Comparison of ENCODE assay signal across 12 mouse cellular contexts in the genomic region with DNA sequence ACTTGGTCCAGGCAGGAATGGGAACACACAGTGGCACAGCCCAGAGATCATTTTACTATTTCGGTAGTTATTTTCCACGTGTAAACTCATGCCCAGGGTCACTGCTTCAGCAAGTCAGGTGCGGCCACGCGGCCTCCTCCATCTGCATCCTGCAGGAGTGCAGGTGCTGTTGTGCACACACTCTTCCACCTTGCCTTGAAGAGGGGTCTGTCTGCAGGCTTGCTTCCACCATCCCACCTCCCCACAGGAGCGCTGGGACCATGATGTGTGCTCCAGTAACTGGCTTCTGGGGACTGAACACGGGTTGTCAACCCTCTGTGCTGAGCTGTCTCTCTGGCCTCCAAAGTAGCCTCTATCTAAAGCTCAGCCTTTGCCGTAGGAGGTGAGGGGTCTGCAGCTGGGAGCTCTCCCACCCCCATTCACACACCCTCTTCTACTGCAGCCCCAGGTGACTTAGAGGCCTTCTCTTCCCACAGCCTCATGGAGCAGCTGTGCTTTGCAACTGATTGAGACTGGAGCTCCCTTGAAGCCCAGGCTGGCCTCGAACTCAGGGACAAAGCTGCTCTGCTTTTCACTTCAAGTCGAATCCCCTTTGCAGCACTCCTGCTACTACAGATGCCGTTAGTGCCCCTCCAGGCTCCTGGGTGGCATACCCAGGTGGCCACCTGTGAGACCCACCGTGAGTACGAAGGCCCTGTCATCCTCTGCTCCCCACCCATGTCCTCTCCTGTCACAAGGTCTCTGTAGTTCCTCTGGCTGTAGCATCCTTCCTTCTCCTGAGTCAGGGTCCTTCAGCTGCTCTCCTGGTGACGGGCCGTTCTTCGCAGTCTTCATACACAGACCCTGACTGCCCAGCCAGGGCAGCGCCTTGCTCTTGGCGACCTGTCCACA. TPM values are rescaled to one million over a fixed set of nuclear protein-coding genes. Genes with fewer than 3 reads are reported as not detected.
DNase-seq lines count a peak whose midpoint lies in the region; ATAC-seq lines count a peak whose summit lies in the region.
"Had no signal": no experiment of that assay in that cellular context is flagged by ENCODE, and none has a peak within 500 bp of the region (broad histone marks: within the 10 kb centered on the region; RNA-seq: fewer than 3 reads in every experiment).

No protein-coding gene starts in this region.

- DNase-seq in cerebellum, adult 9-10 months: peak; percentile 44
- DNase-seq in cerebellum, postnatal 14 days: no peak
- peak; percentile 16 for DNase-seq in brain, adult 2 months (ENCODE audit: low read depth, low spot score)
- no peak for DNase-seq in adrenal gland, adult 18-20 months (ENCODE audit: low spot score in 2 of 2)

- WGBS in intestine, embryonic 16.5 days: 83% methylated on average over 18 of the region's 18 CpGs
- WGBS in intestine, embryonic 15.5 days: 80% methylated on average over 18 of the region's 18 CpGs
- WGBS in hindbrain, embryonic 15.5 days: 84% methylated on average over 18 of the region's 18 CpGs

- peaks cover 36% of the 10 kb centered on the region for H3K36me3 ChIP-seq in intestine, embryonic 16.5 days (ENCODE audit: control insufficient read depth, insufficient read depth, low read length)
- peaks cover 47% of the 10 kb centered on the region for H3K36me3 ChIP-seq in intestine, embryonic 15.5 days
- peaks cover 48% of the 10 kb centered on the region for H3K36me3 ChIP-seq in hindbrain, embryonic 15.5 days

- no peak overlapping the region for H3K4me3 ChIP-seq in intestine, embryonic 16.5 days (ENCODE audit: low read length)
- no peak overlapping the region for H3K4me3 ChIP-seq in intestine, embryonic 15.5 days (replicated peaks)
- H3K4me3 ChIP-seq in hindbrain, embryonic 15.5 days: no peak overlapping the region
- H3K4me3 ChIP-seq: embryonic facial prominence, embryonic 12.5 days; heart, adult 2 months; limb, embryonic 12.5 days; stomach, embryonic 15.5 days had no signal

- H3K9ac ChIP-seq in intestine, embryonic 16.5 days (ENCODE audit: low read depth, low read length): no peak overlapping the region
- no peak overlapping the region for H3K9ac ChIP-seq in intestine, embryonic 15.5 days
- H3K9ac ChIP-seq in hindbrain, embryonic 15.5 days: no peak overlapping the region
- H3K9ac ChIP-seq: embryonic facial prominence, embryonic 12.5 days; limb, embryonic 12.5 days; stomach, embryonic 15.5 days had no signal

- peaks cover 17% of the 10 kb centered on the region for H3K4me1 ChIP-seq in intestine, embryonic 16.5 days (ENCODE audit: control insufficient read depth, insufficient read depth, low read length)
- H3K4me1 ChIP-seq in intestine, embryonic 15.5 days (replicated peaks): peaks cover 15% of the 10 kb centered on the region
- H3K4me1 ChIP-seq in hindbrain, embryonic 15.5 days (replicated peaks): peaks cover 27% of the 10 kb centered on the region

- 0 out of 2 replicates have a peak overlapping the region, but pooled peaks have one; percentile 18 for H3K27ac ChIP-seq in intestine, embryonic 16.5 days (ENCODE audit: low read length)
- no peak overlapping the region for H3K27ac ChIP-seq in intestine, embryonic 15.5 days
- 0 out of 2 replicates have a peak overlapping the region, but pooled peaks have one; percentile 6 for H3K27ac ChIP-seq in hindbrain, embryonic 15.5 days (replicated peaks)
- H3K27ac ChIP-seq: embryonic facial prominence, embryonic 12.5 days; heart, adult 2 months; limb, embryonic 12.5 days; stomach, embryonic 15.5 days had no signal

- H3K27me3 ChIP-seq in intestine, embryonic 16.5 days (replicated peaks; ENCODE audit: control insufficient read depth, insufficient read depth, low read length): no peaks in the 10 kb centered on the region
- H3K27me3 ChIP-seq in intestine, embryonic 15.5 days (replicated peaks): no peaks in the 10 kb centered on the region
- H3K27me3 ChIP-seq in hindbrain, embryonic 15.5 days: no peaks in the 10 kb centered on the region
- H3K27me3 ChIP-seq: embryonic facial prominence, embryonic 12.5 days; limb, embryonic 12.5 days; stomach, embryonic 15.5 days had no signal

- ATAC-seq in intestine, embryonic 16.5 days: peak; percentile 4; the same call in 1 of the 2 replicates
- ATAC-seq in intestine, embryonic 15.5 days: no peak; the same call in 1 of the 2 replicates
- ATAC-seq in hindbrain, embryonic 15.5 days (ENCODE audit: low FRiP score, low read depth): no peak
- ATAC-seq in erythroid progenitor cell, adult 5-6 weeks (replicated peaks; ENCODE audit: low FRiP score, poor library complexity, severe bottlenecking): no peak

- H3K9me3 ChIP-seq in intestine, embryonic 16.5 days (ENCODE audit: control insufficient read depth, low read length): no peaks in the 10 kb centered on the region
- no peaks in the 10 kb centered on the region for H3K9me3 ChIP-seq in intestine, embryonic 15.5 days
- H3K9me3 ChIP-seq in hindbrain, embryonic 15.5 days: no peaks in the 10 kb centered on the region
- H3K9me3 ChIP-seq: embryonic facial prominence, embryonic 12.5 days; limb, embryonic 12.5 days; stomach, embryonic 15.5 days had no signal

- no peak overlapping the region for H3K4me2 ChIP-seq in intestine, embryonic 16.5 days (ENCODE audit: low read depth, low read length)
- no peak overlapping the region for H3K4me2 ChIP-seq in intestine, embryonic 15.5 days (replicated peaks)
- H3K4me2 ChIP-seq in hindbrain, embryonic 15.5 days: no peak overlapping the region
- H3K4me2 ChIP-seq: embryonic facial prominence, embryonic 12.5 days; limb, embryonic 12.5 days; stomach, embryonic 15.5 days had no signal

RNA-seq across cellular contexts. Expression of a gene that starts 8.4 kb away (rescaled TPM):
- polyA plus RNA-seq in intestine, embryonic 16.5 days (2015; fragmentation: Nextera tagmentation; extraction: Ambion mirVana): 2.5 and 3.2 TPM in 2 replicates
- polyA plus RNA-seq in intestine, embryonic 15.5 days (2015; fragmentation: Nextera tagmentation; extraction: Ambion mirVana): 2.8 and 3.0 TPM in 2 replicates
- polyA plus RNA-seq in hindbrain, embryonic 15.5 days (2015; fragmentation: Nextera tagmentation; extraction: Ambion mirVana): 0.13 and 0.52 TPM in 2 replicates
- total RNA-seq in adrenal gland, adult 18-20 months (2021): 1 to 10 TPM in 1 of 2 experiments, under 1 TPM in 1; 0.96 to 1.1 TPM
- total RNA-seq in erythroid progenitor cell, adult 5-6 weeks (2015; ENCODE audit: low replicate concordance): 0.36 and 6.7 TPM in 2 replicates
- 1.9 and 2.0 TPM in 2 replicates for total RNA-seq in erythroid progenitor cell, adult 5-6 weeks (2017; ENCODE audit: low replicate concordance)

RNA-seq across cellular contexts. Expression of a gene that starts 9.2 kb away (rescaled TPM):
- polyA plus RNA-seq in intestine, embryonic 16.5 days (2015; fragmentation: Nextera tagmentation; extraction: Ambion mirVana): 163 and 171 TPM in 2 replicates
- polyA plus RNA-seq in intestine, embryonic 15.5 days (2015; fragmentation: Nextera tagmentation; extraction: Ambion mirVana): 137 and 140 TPM in 2 replicates
- polyA plus RNA-seq in hindbrain, embryonic 15.5 days (2015; fragmentation: Nextera tagmentation; extraction: Ambion mirVana): 382 and 391 TPM in 2 replicates
- total RNA-seq in adrenal gland, adult 18-20 months (2021): 100 to 1,000 TPM; 227 to 234 TPM
- total RNA-seq in erythroid progenitor cell, adult 5-6 weeks (2015; ENCODE audit: low replicate concordance): 131 and 141 TPM in 2 replicates
- 258 and 325 TPM in 2 replicates for total RNA-seq in erythroid progenitor cell, adult 5-6 weeks (2017; ENCODE audit: low replicate concordance)

RNA-seq across cellular contexts. Expression of a gene that starts 23.1 kb away (rescaled TPM):
- polyA plus RNA-seq in intestine, embryonic 16.5 days (2015; fragmentation: Nextera tagmentation; extraction: Ambion mirVana): 7.8 and 9.2 TPM in 2 replicates
- polyA plus RNA-seq in intestine, embryonic 15.5 days (2015; fragmentation: Nextera tagmentation; extraction: Ambion mirVana): 7.4 and 8.3 TPM in 2 replicates
- 1.3 and 5.3 TPM in 2 replicates for polyA plus RNA-seq in hindbrain, embryonic 15.5 days (2015; fragmentation: Nextera tagmentation; extraction: Ambion mirVana)
- total RNA-seq in adrenal gland, adult 18-20 months (2021): under 1 TPM in 1 of 2 experiments, not detected in 1; 0.35 TPM
- total RNA-seq in erythroid progenitor cell, adult 5-6 weeks (2015; ENCODE audit: low replicate concordance): not detected in 2 replicates
- not detected in 2 replicates for total RNA-seq in erythroid progenitor cell, adult 5-6 weeks (2017; ENCODE audit: low replicate concordance)

RNA-seq across cellular contexts. Expression of a gene that starts 29.8 kb away (rescaled TPM):
- polyA plus RNA-seq in intestine, embryonic 16.5 days (2015; fragmentation: Nextera tagmentation; extraction: Ambion mirVana): 4.9 and 5.4 TPM in 2 replicates
- polyA plus RNA-seq in intestine, embryonic 15.5 days (2015; fragmentation: Nextera tagmentation; extraction: Ambion mirVana): 8.1 and 8.3 TPM in 2 replicates
- 142 and 150 TPM in 2 replicates for polyA plus RNA-seq in hindbrain, embryonic 15.5 days (2015; fragmentation: Nextera tagmentation; extraction: Ambion mirVana)
- total RNA-seq in adrenal gland, adult 18-20 months (2021): 10 to 100 TPM; 24.4 to 33.3 TPM
- total RNA-seq in erythroid progenitor cell, adult 5-6 weeks (2015; ENCODE audit: low replicate concordance): not detected in 2 replicates
- not detected in 2 replicates for total RNA-seq in erythroid progenitor cell, adult 5-6 weeks (2017; ENCODE audit: low replicate concordance)

RNA-seq across cellular contexts. Expression of a gene that starts 39.6 kb away (rescaled TPM):
- polyA plus RNA-seq in intestine, embryonic 16.5 days (2015; fragmentation: Nextera tagmentation; extraction: Ambion mirVana): 1.6 and 1.7 TPM in 2 replicates
- polyA plus RNA-seq in intestine, embryonic 15.5 days (2015; fragmentation: Nextera tagmentation; extraction: Ambion mirVana): 3.1 and 3.2 TPM in 2 replicates
- 5.1 and 5.6 TPM in 2 replicates for polyA plus RNA-seq in hindbrain, embryonic 15.5 days (2015; fragmentation: Nextera tagmentation; extraction: Ambion mirVana)
- 1 to 10 TPM; 3.1 to 3.8 TPM for total RNA-seq in adrenal gland, adult 18-20 months (2021)
- total RNA-seq in erythroid progenitor cell, adult 5-6 weeks (2015; ENCODE audit: low replicate concordance): not detected in 2 replicates
- total RNA-seq in erythroid progenitor cell, adult 5-6 weeks (2017; ENCODE audit: low replicate concordance): not detected in 2 replicates

Comparison
In these comparisons a context has a peak if more than half of its experiments do, and no peak if none do; other contexts are left out.
1. DNase-seq: peak in cerebellum, adult 9-10 months (single experiment) and brain, adult 2 months (single experiment); none in cerebellum, postnatal 14 days (0 of 2) and adrenal gland, adult 18-20 months (0 of 2).